Mouse (Mus musculus): Measurements from ENCODE around the gene Ywhae. TPM values are rescaled to one million over a fixed set of nuclear protein-coding genes. Genes with fewer than 3 reads are reported as not detected.
"Not testable (repeated sequence)": the region's sequence is repeated elsewhere in the genome, so short reads cannot be mapped to it uniquely, and the experiment has no call there.

Gene Ywhae
- polyA plus RNA-seq, 1 experiment from 2014 or later, result 1,573 TPM

GRCm38 (mm10) chr11:75700557-75700956 lies 32.1 kb upstream of the Ywhae start:
- Histone ChIP-seq H3K9me3 (ENCODE audit: control insufficient read depth, low read length) (no peaks in the 10 kb centered on the region), H3K4me3 (replicated peaks; ENCODE audit: low read depth, low read length) (no peak overlapping the region), H3K27ac (replicated peaks; ENCODE audit: low read depth, low read length) (no peak overlapping the region), H3K27me3 (ENCODE audit: control insufficient read depth, insufficient read depth, low read length) (no peaks in the 10 kb centered on the region), H3K4me2 (ENCODE audit: low read length) (no peak overlapping the region), H3K36me3 (ENCODE audit: control insufficient read depth, insufficient read depth, low read length) (peaks cover 85% of the 10 kb centered on the region), H3K4me1 (ENCODE audit: control insufficient read depth, insufficient read depth, low read length) (no peaks in the 10 kb centered on the region), H3K9ac (replicated peaks; ENCODE audit: low read length) (no peak overlapping the region)
- no peak for DNase-seq
- ATAC-seq (ENCODE audit: low FRiP score, low TSS enrichment), result no peak
- WGBS, result 96% methylated on average over 5 of the region's 5 CpGs

- peaks cover 76% of the 10 kb centered on the region for H3K36me3 ChIP-seq (ENCODE audit: control insufficient read depth, insufficient read depth, low read length)
- ATAC-seq (ENCODE audit: low FRiP score, low TSS enrichment) (no peak), DNase-seq (no peak)
- WGBS, result 94% methylated on average over 6 of the region's 6 CpGs
- H3K4me3 ChIP-seq (replicated peaks; ENCODE audit: low read depth, low read length), result no peak overlapping the region
- no peak overlapping the region for H3K9ac ChIP-seq (replicated peaks; ENCODE audit: low read length)
- no peaks in the 10 kb centered on the region for H3K4me1 ChIP-seq (ENCODE audit: control insufficient read depth, insufficient read depth, low read length)
- H3K27ac ChIP-seq (replicated peaks; ENCODE audit: low read depth, low read length), result no peak overlapping the region
- H3K27me3 ChIP-seq (ENCODE audit: control insufficient read depth, insufficient read depth, low read length), result no peaks in the 10 kb centered on the region
- no peaks in the 10 kb centered on the region for H3K9me3 ChIP-seq (ENCODE audit: control insufficient read depth, low read length)
- H3K4me2 ChIP-seq (ENCODE audit: low read length), result no peak overlapping the region
Observed at GRCm38 (mm10) chr11:75702761-75703160, 29.9 kb upstream of the Ywhae start.

GRCm38 (mm10) chr11:75703748-75704147 lies 28.9 kb upstream of the Ywhae start:
- 90% methylated on average over 2 of the region's 2 CpGs for WGBS
- Histone ChIP-seq H3K9me3 (ENCODE audit: control insufficient read depth, low read length) (no peaks in the 10 kb centered on the region), H3K36me3 (ENCODE audit: control insufficient read depth, insufficient read depth, low read length) (peaks cover 67% of the 10 kb centered on the region), H3K27ac (replicated peaks; ENCODE audit: low read depth, low read length) (no peak overlapping the region), H3K4me3 (replicated peaks; ENCODE audit: low read depth, low read length) (no peak overlapping the region), H3K27me3 (ENCODE audit: control insufficient read depth, insufficient read depth, low read length) (no peaks in the 10 kb centered on the region), H3K4me2 (ENCODE audit: low read length) (no peak overlapping the region), H3K4me1 (ENCODE audit: control insufficient read depth, insufficient read depth, low read length) (no peaks in the 10 kb centered on the region), H3K9ac (replicated peaks; ENCODE audit: low read length) (no peak overlapping the region)
- no peak for ATAC-seq (ENCODE audit: low FRiP score, low TSS enrichment)
- no peak for DNase-seq

DNA sequence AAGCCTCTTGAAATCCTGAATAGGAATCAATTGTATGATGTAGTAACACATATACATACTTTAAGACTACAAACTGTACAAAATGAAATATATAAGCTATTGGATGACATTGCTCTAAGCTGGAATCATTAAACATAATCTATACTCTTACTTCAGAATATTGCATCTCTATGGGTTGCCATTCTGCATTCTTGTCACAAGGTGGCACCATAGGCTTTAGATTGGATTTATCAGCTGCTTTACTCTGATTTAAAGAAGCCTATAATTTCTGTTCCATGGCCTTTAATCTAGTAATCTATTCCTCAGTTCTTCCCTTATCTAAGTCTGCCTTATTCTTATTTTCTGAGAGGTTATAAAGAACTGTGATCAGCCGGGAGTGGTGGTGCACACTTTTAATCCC lies 18.7 kb upstream of the Ywhae start:
- no peaks in the 10 kb centered on the region for H3K27me3 ChIP-seq (ENCODE audit: control insufficient read depth, insufficient read depth, low read length)
- H3K4me2 ChIP-seq (ENCODE audit: low read length), result no peak overlapping the region
- no peak overlapping the region for H3K4me3 ChIP-seq (replicated peaks; ENCODE audit: low read depth, low read length)
- no peak overlapping the region for H3K27ac ChIP-seq (replicated peaks; ENCODE audit: low read depth, low read length)
- H3K9me3 ChIP-seq (ENCODE audit: control insufficient read depth, low read length), result no peaks in the 10 kb centered on the region
- WGBS, result 90% methylated on average over 1 of the region's 1 CpGs
- ATAC-seq (ENCODE audit: low FRiP score, low TSS enrichment) (no peak), DNase-seq (peak; percentile 51)
- no peaks in the 10 kb centered on the region for H3K36me3 ChIP-seq (ENCODE audit: control insufficient read depth, insufficient read depth, low read length)
- H3K4me1 ChIP-seq (ENCODE audit: control insufficient read depth, insufficient read depth, low read length), result no peaks in the 10 kb centered on the region
- H3K9ac ChIP-seq (replicated peaks; ENCODE audit: low read length), result no peak overlapping the region

GRCm38 (mm10) chr11:75715556-75715955 lies 17.1 kb upstream of the Ywhae start:
- H3K9me3 ChIP-seq (ENCODE audit: control insufficient read depth, low read length), result no peaks in the 10 kb centered on the region
- H3K9ac ChIP-seq (replicated peaks; ENCODE audit: low read length), result no peak overlapping the region
- DNase-seq (no peak), ATAC-seq (ENCODE audit: low FRiP score, low TSS enrichment) (no peak)
- H3K27ac ChIP-seq (replicated peaks; ENCODE audit: low read depth, low read length), result no peak overlapping the region
- WGBS, result 19% methylated on average over 12 of the region's 12 CpGs
- no peak overlapping the region for H3K4me3 ChIP-seq (replicated peaks; ENCODE audit: low read depth, low read length)
- no peaks in the 10 kb centered on the region for H3K27me3 ChIP-seq (ENCODE audit: control insufficient read depth, insufficient read depth, low read length)
- no peaks in the 10 kb centered on the region for H3K4me1 ChIP-seq (ENCODE audit: control insufficient read depth, insufficient read depth, low read length)
- H3K4me2 ChIP-seq (ENCODE audit: low read length), result no peak overlapping the region
- H3K36me3 ChIP-seq (ENCODE audit: control insufficient read depth, insufficient read depth, low read length), result no peaks in the 10 kb centered on the region

DNA sequence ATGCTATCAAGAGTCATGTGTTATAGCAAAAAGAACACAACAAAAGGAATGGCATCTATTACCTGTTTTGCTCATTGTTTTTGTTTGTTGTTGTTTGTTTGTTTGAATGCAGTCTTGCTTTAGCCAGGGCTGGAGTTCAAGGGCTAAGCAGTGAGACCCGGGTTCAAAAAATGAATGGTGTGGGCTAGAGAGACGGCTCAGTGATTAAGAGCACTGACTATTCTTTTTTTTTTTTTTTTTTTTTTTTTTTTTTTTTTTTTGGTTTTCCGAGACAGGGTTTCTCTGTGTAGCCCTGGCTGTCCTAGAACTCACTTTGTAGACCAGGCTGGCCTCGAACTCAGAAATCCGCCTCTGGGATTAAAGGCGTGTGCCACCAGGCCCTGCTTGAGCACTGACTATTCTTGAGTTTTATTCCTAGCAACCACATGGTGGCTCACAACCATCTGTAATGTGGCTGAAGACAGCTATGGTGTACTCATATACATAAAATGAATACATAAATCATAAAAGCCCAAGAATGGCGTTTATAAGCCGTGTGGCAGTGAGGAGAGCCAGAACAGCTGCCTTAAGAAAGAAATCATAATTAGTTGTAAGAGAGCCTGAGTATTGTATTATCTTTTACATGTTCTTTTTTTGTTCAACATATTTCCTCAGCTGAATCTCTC lies 15.9 kb upstream of the Ywhae start:
- Histone ChIP-seq H3K4me2 (ENCODE audit: low read length) (no peak overlapping the region), H3K9ac (replicated peaks; ENCODE audit: low read length) (no peak overlapping the region), H3K27ac (replicated peaks; ENCODE audit: low read depth, low read length) (no peak overlapping the region), H3K27me3 (ENCODE audit: control insufficient read depth, insufficient read depth, low read length) (no peaks in the 10 kb centered on the region), H3K4me1 (ENCODE audit: control insufficient read depth, insufficient read depth, low read length) (no peaks in the 10 kb centered on the region), H3K36me3 (ENCODE audit: control insufficient read depth, insufficient read depth, low read length) (no peaks in the 10 kb centered on the region), H3K9me3 (ENCODE audit: control insufficient read depth, low read length) (no peaks in the 10 kb centered on the region), H3K4me3 (replicated peaks; ENCODE audit: low read depth, low read length) (no peak overlapping the region)
- no peak for DNase-seq
- ATAC-seq (ENCODE audit: low FRiP score, low TSS enrichment), result no peak
- WGBS, result 82% methylated on average over 8 of the region's 8 CpGs

GRCm38 (mm10) chr11:75722339-75722738 lies 10.3 kb upstream of the Ywhae start:
- no peaks in the 10 kb centered on the region for H3K36me3 ChIP-seq (ENCODE audit: control insufficient read depth, insufficient read depth, low read length)
- 71% methylated on average over 4 of the region's 4 CpGs for WGBS
- DNase-seq (no peak), ATAC-seq (ENCODE audit: low FRiP score, low TSS enrichment) (no peak)
- no peaks in the 10 kb centered on the region for H3K4me1 ChIP-seq (ENCODE audit: control insufficient read depth, insufficient read depth, low read length)
- H3K9ac ChIP-seq (replicated peaks; ENCODE audit: low read length), result no peak overlapping the region
- no peak overlapping the region for H3K4me3 ChIP-seq (replicated peaks; ENCODE audit: low read depth, low read length)
- H3K9me3 ChIP-seq (ENCODE audit: control insufficient read depth, low read length), result no peaks in the 10 kb centered on the region
- H3K27ac ChIP-seq (replicated peaks; ENCODE audit: low read depth, low read length), result no peak overlapping the region
- no peak overlapping the region for H3K4me2 ChIP-seq (ENCODE audit: low read length)
- no peaks in the 10 kb centered on the region for H3K27me3 ChIP-seq (ENCODE audit: control insufficient read depth, insufficient read depth, low read length)

DNA sequence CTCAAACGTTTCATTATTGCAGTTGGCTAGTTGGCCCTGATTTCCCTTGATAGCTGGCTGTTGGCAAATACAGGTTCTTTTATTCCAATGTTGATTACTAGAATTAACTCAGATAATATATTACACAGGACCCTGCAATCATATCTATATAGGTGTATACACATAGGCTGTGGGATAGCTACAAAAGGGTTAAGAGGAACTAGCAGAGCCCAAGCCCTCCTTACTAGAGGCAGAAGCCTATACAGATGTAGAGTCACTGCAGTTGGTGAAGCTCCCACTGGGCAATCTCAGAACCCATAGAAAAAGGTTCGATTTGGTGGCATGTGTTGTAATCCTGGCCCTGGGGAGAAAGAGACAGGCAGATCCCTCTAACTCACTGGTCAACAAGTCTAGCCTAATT lies 5.5 kb upstream of the Ywhae start:
- no peaks in the 10 kb centered on the region for H3K36me3 ChIP-seq (ENCODE audit: control insufficient read depth, insufficient read depth, low read length)
- H3K4me3 ChIP-seq (replicated peaks; ENCODE audit: low read depth, low read length), result no peak overlapping the region
- no peak for DNase-seq
- H3K9me3 ChIP-seq (ENCODE audit: control insufficient read depth, low read length), result no peaks in the 10 kb centered on the region
- peaks cover 9% of the 10 kb centered on the region for H3K4me1 ChIP-seq (ENCODE audit: control insufficient read depth, insufficient read depth, low read length)
- no peak overlapping the region for H3K9ac ChIP-seq (replicated peaks; ENCODE audit: low read length)
- H3K4me2 ChIP-seq (ENCODE audit: low read length), result no peak overlapping the region
- no peak for ATAC-seq (ENCODE audit: low FRiP score, low TSS enrichment)
- WGBS, result 78% methylated on average over 2 of the region's 2 CpGs
- H3K27me3 ChIP-seq (ENCODE audit: control insufficient read depth, insufficient read depth, low read length), result no peaks in the 10 kb centered on the region
- no peak overlapping the region for H3K27ac ChIP-seq (replicated peaks; ENCODE audit: low read depth, low read length)

- DNase-seq; H3K4me3 ChIP-seq (replicated peaks; ENCODE audit: low read depth, low read length); H3K27ac ChIP-seq (replicated peaks; ENCODE audit: low read depth, low read length); H3K27me3 ChIP-seq (ENCODE audit: control insufficient read depth, insufficient read depth, low read length); H3K9me3 ChIP-seq (ENCODE audit: control insufficient read depth, low read length); H3K4me2 ChIP-seq (ENCODE audit: low read length); ATAC-seq (ENCODE audit: low FRiP score, low TSS enrichment); H3K36me3 ChIP-seq (ENCODE audit: control insufficient read depth, insufficient read depth, low read length); H3K9ac ChIP-seq (replicated peaks; ENCODE audit: low read length): not testable (repeated sequence)
- peaks cover 11% of the 10 kb centered on the region for H3K4me1 ChIP-seq (ENCODE audit: control insufficient read depth, insufficient read depth, low read length)
- WGBS, result 92% methylated on average over 6 of the region's 6 CpGs
Observed at GRCm38 (mm10) chr11:75727659-75728058, 5.0 kb upstream of the Ywhae start.
